Mouse (Mus musculus) lung, embryonic 16.5 days (tissue): ENCODE measurements around the gene Slc37a1. TPM values are rescaled to one million over a fixed set of nuclear protein-coding genes. Genes with fewer than 3 reads are reported as not detected.
A peak's percentile ranks its signal among the peaks of the same experiment; 100 is the strongest.

Source experiments
- ATAC-seq: fragments of 200-750 bp; cut with Nextera tagmentation; 2 replicates; pipeline ENCODE4 v1.8.0; 2017; ENCODE audit warnings: low read depth, mild to moderate bottlenecking, moderate library complexity
- H3K27ac ChIP-seq: fragments of 300-500 bp; sonication (generic); 2 replicates; pipeline ENCODE4 v1.5.1; 2014; ENCODE audit warnings: mild to moderate bottlenecking, control low read depth, low read length
- H3K27me3 ChIP-seq: fragments of 300-500 bp; sonication (generic); 2 replicates; pipeline ENCODE4 v1.6.1; 2014; ENCODE audit warnings: low read depth, low read length, mixed read lengths; ENCODE audit not compliant: control insufficient read depth, insufficient read depth
- H3K36me3 ChIP-seq: fragments of 300-500 bp; sonication (generic); 2 replicates; pipeline ENCODE4 v1.6.1; 2014; ENCODE audit warnings: low read length; ENCODE audit not compliant: control insufficient read depth, insufficient read depth
- H3K4me1 ChIP-seq: fragments of 300-500 bp; sonication (generic); replicated peaks from 2 replicates; pipeline ENCODE4 v1.6.1; 2014; ENCODE audit warnings: low read length, mixed read lengths; ENCODE audit not compliant: control insufficient read depth, insufficient read depth
- H3K4me2 ChIP-seq: fragments of 300-500 bp; sonication (generic); 2 replicates; pipeline ENCODE4 v1.6.1; 2014; ENCODE audit warnings: low read depth, low read length, control low read depth
- H3K4me3 ChIP-seq: fragments of 300-500 bp; sonication (generic); 2 replicates; pipeline ENCODE4 v1.5.1; 2014; ENCODE audit warnings: mild to moderate bottlenecking, low read length, control low read depth
- H3K9ac ChIP-seq: fragments of 300-500 bp; sonication (generic); 2 replicates; pipeline ENCODE4 v1.6.1; 2014; ENCODE audit warnings: low read length, control low read depth
- H3K9me3 ChIP-seq: fragments of 300-500 bp; sonication (generic); 2 replicates; pipeline ENCODE4 v1.6.1; 2016; ENCODE audit warnings: low read length; ENCODE audit not compliant: control insufficient read depth
- WGBS: fragments of 180-500 bp; shearing (Covaris S2); extraction: QIAGEN DNeasy Blood & Tissue Kit; methylation state at CpG from one replicate; pipeline ENCODE4 v1.1.7; 2014; 5-methylcytosine and 5-hydroxymethylcytosine counted together
- polyA plus RNA-seq: library from polyadenylated mRNA; unstranded; fragments of >200 nt; fragmentation: Nextera tagmentation; extraction: Ambion mirVana; gene quantifications from 2 replicates; pipeline ENCODE4 v1.2.1, GENCODE M21; 2015

Gene Slc37a1
- polyA plus RNA-seq, 1 experiment from 2014 or later, result 13.4 TPM

DNA sequence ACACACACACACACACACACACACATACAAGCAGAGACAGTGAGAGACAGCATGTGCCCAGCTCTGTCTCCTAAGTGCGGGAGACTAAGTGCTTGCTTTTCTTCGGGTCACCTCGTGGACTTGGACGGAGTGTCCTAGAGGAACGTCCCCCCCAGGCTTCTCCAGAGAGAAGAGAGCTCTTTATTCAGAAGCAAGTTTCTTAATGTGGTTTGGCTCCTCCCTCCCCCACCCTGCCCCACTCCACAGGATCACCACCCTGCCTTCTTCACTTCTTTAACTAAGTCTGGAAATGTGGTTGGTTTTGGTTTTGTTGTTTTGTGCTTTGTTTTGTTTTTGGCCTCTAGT is 19.2 kb downstream of the Slc37a1 start:
- WGBS, result 39% methylated on average over 5 of the region's 5 CpGs
- no peaks in the 10 kb centered on the region for H3K9me3 ChIP-seq
- H3K27me3 ChIP-seq, result no peaks in the 10 kb centered on the region
- H3K36me3 ChIP-seq, result no peaks in the 10 kb centered on the region
- H3K9ac ChIP-seq, result no peak overlapping the region
- H3K4me2 ChIP-seq, result peak overlapping the region; percentile 17; the same call in 1 of the 2 replicates
- peak; percentile 23; the same call in 1 of the 2 replicates for ATAC-seq
- peak overlapping the region; percentile 93 for H3K27ac ChIP-seq
- no peak overlapping the region for H3K4me3 ChIP-seq
- no peaks in the 10 kb centered on the region for H3K4me1 ChIP-seq

DNA sequence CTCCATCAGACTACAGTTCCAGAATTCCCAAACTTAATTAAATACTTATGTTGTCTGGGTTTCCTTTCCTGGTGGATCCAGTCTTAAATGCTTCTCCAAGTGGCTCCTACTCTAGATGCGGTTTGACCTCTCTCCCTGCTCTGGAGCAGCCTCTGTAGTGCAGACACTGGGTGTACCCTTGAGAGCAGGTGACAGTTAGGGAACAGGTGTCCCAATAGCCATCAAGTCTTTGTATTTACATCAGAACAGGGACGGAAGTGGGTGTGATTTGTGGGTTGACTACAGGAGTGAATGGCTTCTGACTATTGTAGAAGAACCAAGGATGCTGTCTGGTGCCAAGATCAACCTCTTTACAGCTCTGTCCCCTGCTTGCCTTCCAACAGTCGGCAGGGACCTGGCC is 21.2 kb downstream of the Slc37a1 start:
- Histone ChIP-seq H3K36me3 (no peaks in the 10 kb centered on the region), H3K27me3 (no peaks in the 10 kb centered on the region), H3K4me2 (no peak overlapping the region), H3K27ac (no peak overlapping the region), H3K9me3 (no peaks in the 10 kb centered on the region), H3K4me3 (no peak overlapping the region), H3K4me1 (no peaks in the 10 kb centered on the region; the same call in 1 of the 2 replicates), H3K9ac (no peak overlapping the region)
- WGBS, result 77% methylated on average over 3 of the region's 3 CpGs
- no peak for ATAC-seq

DNA sequence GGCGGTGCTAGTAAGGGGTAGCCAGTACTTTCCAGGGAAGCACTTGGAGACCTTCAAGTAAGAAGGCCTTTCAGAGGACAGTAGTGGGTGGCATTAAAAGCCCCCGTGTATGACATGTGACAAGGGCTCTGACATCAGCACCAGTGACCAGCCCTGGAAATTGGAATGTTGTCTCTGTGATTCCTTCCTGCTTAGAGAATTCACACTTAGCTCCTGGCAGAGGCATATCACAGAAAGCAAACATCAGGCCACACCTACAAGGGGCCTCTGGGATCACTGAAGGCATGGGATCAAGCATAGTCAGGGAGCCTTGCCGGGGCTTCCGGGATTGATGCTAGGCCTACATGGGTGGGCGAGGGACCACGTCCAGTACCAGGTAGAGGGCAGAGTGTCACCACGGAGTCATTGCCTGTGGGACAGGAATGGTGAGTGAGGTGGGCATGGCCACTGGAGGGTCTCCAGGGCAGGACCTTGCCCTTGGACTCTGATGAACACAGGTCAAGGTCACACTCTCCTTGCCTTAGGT is 21.8 kb downstream of the Slc37a1 start:
- H3K4me2 ChIP-seq, result no peak overlapping the region
- no peaks in the 10 kb centered on the region for H3K36me3 ChIP-seq
- no peak overlapping the region for H3K9ac ChIP-seq
- no peak for ATAC-seq
- H3K27ac ChIP-seq, result no peak overlapping the region
- H3K4me3 ChIP-seq, result no peak overlapping the region
- H3K9me3 ChIP-seq, result no peaks in the 10 kb centered on the region
- H3K4me1 ChIP-seq, result no peaks in the 10 kb centered on the region; the same call in 1 of the 2 replicates
- H3K27me3 ChIP-seq, result no peaks in the 10 kb centered on the region
- WGBS, result 76% methylated on average over 7 of the region's 7 CpGs

DNA sequence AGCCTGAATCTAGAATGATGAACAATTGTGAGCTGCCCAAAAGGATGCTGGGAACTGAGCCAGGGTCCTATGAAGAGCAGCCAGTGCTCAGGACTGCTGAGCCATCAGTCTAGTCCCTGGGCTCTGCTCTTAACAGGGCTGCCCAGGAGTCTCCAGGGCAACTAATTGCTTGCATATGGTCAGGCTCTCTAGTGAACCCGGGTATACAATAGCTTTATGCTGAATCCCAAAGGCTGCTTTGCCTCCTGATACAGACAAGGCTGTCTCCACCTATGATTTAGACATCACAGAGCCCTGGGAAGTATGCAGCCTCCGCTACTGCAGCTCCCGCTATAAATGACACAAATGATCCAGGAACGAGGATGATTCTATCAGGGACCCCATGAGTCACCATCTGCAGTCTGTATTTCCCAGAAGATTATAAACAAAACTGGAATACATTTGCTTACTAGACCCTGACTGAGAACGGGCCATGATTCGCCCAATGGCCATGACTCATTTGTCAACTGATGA is 22.7 kb downstream of the Slc37a1 start:
- H3K36me3 ChIP-seq, result no peaks in the 10 kb centered on the region
- no peak overlapping the region for H3K9ac ChIP-seq
- H3K27ac ChIP-seq, result no peak overlapping the region
- ATAC-seq, result no peak
- no peaks in the 10 kb centered on the region for H3K9me3 ChIP-seq
- H3K4me3 ChIP-seq, result no peak overlapping the region
- 38% methylated on average over 6 of the region's 6 CpGs for WGBS
- H3K4me2 ChIP-seq, result no peak overlapping the region
- no peaks in the 10 kb centered on the region for H3K27me3 ChIP-seq
- no peaks in the 10 kb centered on the region; the same call in 1 of the 2 replicates for H3K4me1 ChIP-seq

DNA sequence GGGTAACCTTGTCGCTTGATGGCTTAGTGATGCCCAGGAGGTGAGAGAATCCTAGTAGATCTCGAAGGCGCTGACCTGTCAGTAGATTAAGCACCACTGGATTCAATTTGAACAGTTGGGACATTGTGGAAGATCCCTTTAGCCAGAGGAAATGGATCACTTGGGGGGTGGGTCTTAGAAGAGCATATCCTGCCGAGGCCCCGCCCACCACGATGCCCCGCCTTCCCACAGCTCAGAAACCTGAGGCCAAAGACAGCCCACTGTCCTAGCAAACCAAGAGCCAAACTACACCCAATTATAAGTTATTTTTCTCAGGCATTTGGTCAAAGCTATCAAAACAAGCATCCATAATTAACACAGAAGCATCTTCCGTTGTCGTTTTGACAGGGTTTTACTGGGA is 24.5 kb downstream of the Slc37a1 start:
- Histone ChIP-seq H3K9me3 (no peaks in the 10 kb centered on the region), H3K4me1 (peaks cover 7% of the 10 kb centered on the region), H3K27me3 (no peaks in the 10 kb centered on the region), H3K4me3 (no peak overlapping the region), H3K36me3 (no peaks in the 10 kb centered on the region), H3K4me2 (no peak overlapping the region), H3K9ac (no peak overlapping the region), H3K27ac (no peak overlapping the region)
- 75% methylated on average over 9 of the region's 9 CpGs for WGBS
- no peak for ATAC-seq

DNA sequence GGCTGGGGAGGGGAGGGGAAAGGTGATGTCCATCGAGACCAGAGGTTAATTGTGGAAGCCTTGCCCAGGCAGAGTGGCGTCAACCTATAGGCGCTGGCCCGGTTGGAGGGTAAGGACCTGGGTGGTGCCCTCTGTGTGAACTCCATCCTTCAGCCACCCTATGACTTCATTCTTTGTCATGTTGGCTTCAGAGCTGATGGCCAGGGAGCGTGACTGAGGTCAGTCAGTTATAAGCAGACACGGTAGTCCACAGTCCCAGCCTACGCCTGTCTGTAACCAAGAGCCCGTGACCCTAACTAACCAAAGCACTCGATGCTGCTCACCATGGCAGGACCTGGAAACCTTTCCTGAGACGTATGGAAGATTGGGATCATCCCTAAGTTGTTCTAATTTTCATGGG is 26.1 kb downstream of the Slc37a1 start:
- H3K27ac ChIP-seq, result no peak overlapping the region
- peaks cover 9% of the 10 kb centered on the region for H3K4me1 ChIP-seq
- no peak overlapping the region for H3K4me2 ChIP-seq
- no peaks in the 10 kb centered on the region for H3K9me3 ChIP-seq
- no peaks in the 10 kb centered on the region for H3K36me3 ChIP-seq
- no peaks in the 10 kb centered on the region for H3K27me3 ChIP-seq
- H3K4me3 ChIP-seq, result no peak overlapping the region
- WGBS, result 80% methylated on average over 10 of the region's 10 CpGs
- H3K9ac ChIP-seq, result no peak overlapping the region
- ATAC-seq, result no peak

DNA sequence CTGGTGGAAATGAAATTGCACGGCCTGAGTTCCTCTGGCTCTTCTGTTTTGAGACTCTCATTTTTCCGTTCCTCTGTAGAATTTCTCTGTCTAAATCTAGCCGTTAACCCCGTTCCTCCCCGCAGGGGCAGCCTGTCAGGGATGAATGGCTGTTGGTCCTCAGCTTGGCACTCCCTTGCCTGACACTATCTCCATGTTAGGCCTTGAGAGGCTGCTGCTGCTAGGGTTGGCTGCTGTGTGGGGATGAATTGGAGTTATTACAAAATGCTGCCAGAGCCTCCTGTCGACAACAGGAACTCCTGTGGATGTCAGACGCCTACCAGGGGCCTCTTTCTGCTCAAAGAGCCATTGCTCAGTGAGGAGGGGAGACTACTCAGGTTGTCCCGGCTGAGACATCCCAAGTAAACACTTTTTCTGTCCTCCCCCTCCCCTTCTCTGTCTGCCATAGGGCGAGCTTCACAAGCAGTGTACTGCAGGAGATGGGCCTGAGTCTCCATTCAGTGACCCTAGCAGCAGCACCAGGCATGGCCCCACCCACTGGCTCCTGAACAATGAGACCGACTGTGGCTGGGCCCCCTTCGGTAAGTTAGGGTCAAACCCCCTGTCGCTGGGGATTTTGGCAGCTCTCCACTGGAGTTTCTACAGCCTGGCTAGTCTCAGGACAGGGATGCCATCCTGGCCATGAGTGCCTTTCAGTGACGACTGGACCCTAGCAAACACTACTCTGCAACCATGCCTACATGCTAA is 28.6 kb downstream of the Slc37a1 start:
- Histone ChIP-seq H3K36me3 (no peaks in the 10 kb centered on the region), H3K9me3 (no peaks in the 10 kb centered on the region), H3K4me3 (no peak overlapping the region), H3K4me2 (no peak overlapping the region), H3K4me1 (peaks cover 14% of the 10 kb centered on the region), H3K27me3 (no peaks in the 10 kb centered on the region), H3K9ac (no peak overlapping the region), H3K27ac (peak overlapping the region; percentile 70)
- ATAC-seq, result no peak
- WGBS, result 26% methylated on average over 13 of the region's 13 CpGs

DNA sequence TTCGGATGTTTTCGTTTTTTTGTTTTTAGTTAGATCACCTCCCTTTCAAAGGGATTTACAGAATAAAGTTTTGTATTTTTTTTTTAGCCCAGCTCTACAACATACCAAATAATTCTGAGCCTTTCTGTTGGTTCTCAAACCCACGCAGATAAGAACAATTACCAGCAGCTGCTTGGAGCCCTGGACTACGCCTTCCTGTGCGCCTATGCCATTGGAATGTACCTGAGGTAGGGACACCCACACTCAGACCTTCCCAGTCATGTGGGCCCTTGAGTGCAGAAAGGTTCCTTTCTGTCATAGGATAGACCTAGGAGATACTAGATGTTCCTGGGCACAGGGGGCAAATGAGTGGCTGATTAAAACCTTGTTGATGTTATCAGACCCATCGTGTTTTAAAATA is 29.4 kb downstream of the Slc37a1 start:
- Histone ChIP-seq H3K9me3 (no peaks in the 10 kb centered on the region), H3K27ac (peak overlapping the region; percentile 70), H3K4me1 (peaks cover 17% of the 10 kb centered on the region), H3K4me2 (no peak overlapping the region), H3K4me3 (no peak overlapping the region), H3K36me3 (no peaks in the 10 kb centered on the region), H3K9ac (no peak overlapping the region), H3K27me3 (no peaks in the 10 kb centered on the region)
- WGBS, result 43% methylated on average over 6 of the region's 6 CpGs
- peak; percentile 43; the same call in 1 of the 2 replicates for ATAC-seq

DNA sequence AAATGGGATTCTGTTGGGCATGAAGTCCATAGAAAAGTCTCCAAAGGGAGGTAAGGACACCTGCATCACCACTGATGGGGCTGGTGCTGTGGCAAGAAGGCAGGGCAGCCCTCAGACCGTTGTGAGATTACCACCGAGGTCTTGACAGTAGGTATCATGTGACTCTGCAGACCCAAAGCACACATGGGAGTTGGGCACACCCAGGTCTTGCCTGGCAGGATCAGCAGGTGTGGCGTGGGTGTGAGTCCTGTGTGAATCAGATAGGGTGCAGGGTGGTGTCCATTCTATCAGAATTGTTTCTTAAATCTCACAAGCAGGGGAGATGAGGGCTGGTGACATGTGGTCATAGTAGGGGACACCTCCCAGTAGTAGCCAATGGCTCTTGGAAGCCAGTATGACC is 30.4 kb downstream of the Slc37a1 start:
- Histone ChIP-seq H3K4me1 (peaks cover 17% of the 10 kb centered on the region), H3K9ac (no peak overlapping the region), H3K36me3 (no peaks in the 10 kb centered on the region), H3K4me3 (no peak overlapping the region), H3K27me3 (no peaks in the 10 kb centered on the region), H3K9me3 (no peaks in the 10 kb centered on the region), H3K4me2 (no peak overlapping the region), H3K27ac (no peak overlapping the region)
- 66% methylated on average over 3 of the region's 3 CpGs for WGBS
- ATAC-seq, result no peak
